Mouse (Mus musculus): ENCODE results near the gene Speer4c. TPM values are rescaled to one million over a fixed set of nuclear protein-coding genes. Genes with fewer than 3 reads are reported as not detected.
"Not testable (repeated sequence)": the region's sequence is repeated elsewhere in the genome, so short reads cannot be mapped to it uniquely, and the experiment has no call there.

Gene Speer4c
- polyA plus RNA-seq, 1 experiment from 2014 or later = not detected

GRCm38 (mm10) chr5:15678907-15679306, 35.2 kb downstream of the Speer4c start:
- H3K9ac ChIP-seq; H3K4me2 ChIP-seq; H3K27me3 ChIP-seq (replicated peaks); ATAC-seq (replicated peaks); H3K4me3 ChIP-seq; H3K27ac ChIP-seq; H3K36me3 ChIP-seq (replicated peaks); H3K4me1 ChIP-seq: not testable (repeated sequence)
- H3K9me3 ChIP-seq = peaks cover 10% of the 10 kb centered on the region
- WGBS = 73% methylated on average over 2 of the region's 2 CpGs

DNA sequence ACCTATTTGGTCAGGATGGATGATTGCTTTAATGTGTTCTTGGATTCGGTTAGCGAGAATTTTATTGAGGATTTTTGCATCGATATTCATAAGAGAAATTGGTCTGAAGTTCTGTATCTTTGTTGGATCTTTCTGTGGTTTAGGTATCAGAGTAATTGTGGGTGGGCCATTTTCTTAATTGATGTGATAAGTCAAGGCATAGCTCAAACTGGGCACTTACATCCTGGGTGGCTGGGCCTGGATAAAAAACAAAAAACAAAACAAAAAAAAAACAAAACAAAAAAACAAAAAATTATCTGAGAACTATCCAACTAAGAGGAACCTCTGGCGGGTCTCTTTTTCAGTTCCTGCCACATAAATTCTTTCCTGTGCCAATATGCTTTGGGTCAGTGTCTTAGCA, 36.3 kb downstream of the Speer4c start:
- H3K9ac ChIP-seq; H3K27ac ChIP-seq; H3K27me3 ChIP-seq (replicated peaks); H3K4me3 ChIP-seq; H3K4me2 ChIP-seq; H3K36me3 ChIP-seq (replicated peaks); H3K4me1 ChIP-seq: not testable (repeated sequence)
- peak; percentile 72; the same call in 1 of the 2 replicates for ATAC-seq (replicated peaks)
- H3K9me3 ChIP-seq = peaks cover 18% of the 10 kb centered on the region
- 88% methylated on average over 4 of the region's 4 CpGs for WGBS

DNA sequence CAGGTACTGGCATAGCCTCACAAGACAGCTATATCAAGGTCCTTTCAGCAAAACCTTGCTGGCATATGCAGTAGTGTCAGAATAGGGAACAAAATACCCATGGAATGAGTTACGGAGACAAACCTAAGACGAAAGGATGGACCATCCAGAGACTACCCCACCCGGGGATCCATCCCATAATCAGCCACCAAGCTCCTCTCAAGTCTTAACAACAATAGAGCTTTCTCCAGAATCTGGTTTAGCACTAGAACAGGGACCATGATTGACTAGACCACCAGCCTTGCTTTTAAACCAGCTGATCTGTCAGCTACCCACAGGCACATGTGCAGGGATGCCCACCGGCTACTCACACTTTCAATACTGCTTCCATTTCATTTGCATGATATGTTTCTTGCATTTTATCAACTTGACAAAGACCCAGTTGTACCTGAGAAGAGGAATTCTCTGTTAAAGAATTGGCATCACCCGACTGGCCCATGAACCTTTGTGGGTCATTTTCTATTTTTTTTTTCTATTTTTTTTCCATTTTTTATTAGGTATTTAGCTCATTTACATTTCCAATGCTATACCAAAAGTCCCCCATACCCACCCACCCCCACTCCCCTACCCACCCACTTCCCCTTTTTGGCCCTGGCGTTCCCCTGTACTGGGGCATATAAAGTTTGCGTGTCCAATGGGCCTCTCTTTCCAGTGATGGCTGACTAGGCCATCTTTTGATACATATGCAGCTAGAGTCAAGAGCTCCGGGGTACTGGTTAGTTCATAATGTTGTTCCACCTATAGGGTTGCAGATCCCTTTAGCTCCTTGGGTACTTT, 39.4 kb downstream of the Speer4c start:
- H3K9me3 ChIP-seq = peaks cover 17% of the 10 kb centered on the region
- H3K4me1 ChIP-seq; H3K9ac ChIP-seq; H3K27me3 ChIP-seq (replicated peaks); H3K4me3 ChIP-seq; H3K4me2 ChIP-seq; H3K36me3 ChIP-seq (replicated peaks); H3K27ac ChIP-seq: not testable (repeated sequence)
- WGBS = 87% methylated on average over 5 of the region's 8 CpGs
- peak; percentile 67 for ATAC-seq (replicated peaks)

DNA sequence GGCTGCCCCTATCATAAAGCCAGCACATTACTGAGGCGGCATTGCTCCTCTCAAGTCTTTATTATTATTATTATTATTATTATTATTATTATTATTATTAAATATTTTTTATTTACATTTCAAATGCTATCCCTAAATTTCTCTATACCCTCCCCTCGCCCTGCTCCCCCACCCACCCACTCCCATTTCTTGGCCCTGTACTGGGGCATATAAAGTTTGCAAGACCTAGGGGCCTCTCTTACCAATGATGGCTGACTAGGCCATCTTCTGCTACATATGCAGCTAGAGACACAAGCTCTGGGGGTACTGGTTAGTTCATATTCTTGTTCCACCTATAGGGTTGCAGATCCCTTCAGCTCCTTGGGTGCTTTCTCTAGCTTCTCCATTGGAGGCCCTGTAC, 40.1 kb downstream of the Speer4c start:
- not testable (repeated sequence) for H3K9ac ChIP-seq; ATAC-seq (replicated peaks); H3K4me1 ChIP-seq; H3K4me3 ChIP-seq; H3K27me3 ChIP-seq (replicated peaks); H3K36me3 ChIP-seq (replicated peaks); H3K27ac ChIP-seq; H3K4me2 ChIP-seq
- WGBS = 72% methylated on average over 2 of the region's 2 CpGs
- peaks cover 13% of the 10 kb centered on the region for H3K9me3 ChIP-seq

- H3K9ac ChIP-seq; H3K4me2 ChIP-seq; H3K36me3 ChIP-seq (replicated peaks); H3K27ac ChIP-seq; ATAC-seq (replicated peaks); H3K4me3 ChIP-seq; H3K4me1 ChIP-seq; H3K27me3 ChIP-seq (replicated peaks): not testable (repeated sequence)
- H3K9me3 ChIP-seq = peaks cover 11% of the 10 kb centered on the region
- WGBS = 88% methylated on average over 18 of the region's 18 CpGs
Observed at GRCm38 (mm10) chr5:15670789-15671188, 43.3 kb downstream of the Speer4c start.

DNA sequence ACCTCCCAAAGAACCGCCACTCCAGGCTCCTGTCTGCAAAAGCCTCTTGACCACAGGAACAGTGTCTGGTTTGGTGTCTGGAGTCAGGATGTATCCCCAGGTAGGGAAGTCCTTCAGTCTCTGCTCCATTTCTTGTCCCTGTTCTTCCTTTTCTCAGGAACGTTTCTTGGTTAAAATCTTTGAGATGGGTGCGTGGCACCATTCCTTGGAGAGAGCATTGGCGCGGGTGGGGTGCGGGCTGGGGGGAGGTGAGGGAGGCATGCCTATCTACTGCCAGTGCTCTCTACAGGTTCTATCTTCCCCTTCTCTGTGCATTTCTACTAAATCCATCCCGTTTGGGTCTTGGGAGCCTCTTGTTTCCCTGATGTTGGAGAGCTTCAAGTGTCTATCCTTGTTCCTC, 50.2 kb downstream of the Speer4c start:
- H3K27ac ChIP-seq; H3K9me3 ChIP-seq; H3K27me3 ChIP-seq (replicated peaks); H3K4me1 ChIP-seq; H3K4me3 ChIP-seq; H3K36me3 ChIP-seq (replicated peaks); H3K4me2 ChIP-seq; H3K9ac ChIP-seq; ATAC-seq (replicated peaks): not testable (repeated sequence)
- 73% methylated on average over 7 of the region's 7 CpGs for WGBS

Other genes with a start within 250 kb of the Speer4c start
- not detected in 2 replicates for gene Gm21149, start 237.7 kb downstream of the Speer4c start, polyA plus RNA-seq (2015; fragmentation: Nextera tagmentation; extraction: Ambion mirVana)
- gene Gm21190, start 185.0 kb downstream of the Speer4c start, polyA plus RNA-seq (2015; fragmentation: Nextera tagmentation; extraction: Ambion mirVana) = not detected in 2 replicates
- gene Gm21083, start 136.9 kb downstream of the Speer4c start, polyA plus RNA-seq (2015; fragmentation: Nextera tagmentation; extraction: Ambion mirVana) = not detected in 2 replicates
- gene Speer4d, start 95.2 kb downstream of the Speer4c start, polyA plus RNA-seq (2015; fragmentation: Nextera tagmentation; extraction: Ambion mirVana) = not detected in 2 replicates
- gene 4930572O03Rik, start 57.2 kb downstream of the Speer4c start, polyA plus RNA-seq (2015; fragmentation: Nextera tagmentation; extraction: Ambion mirVana) = not detected in 2 replicates
- gene Cacna2d1, start 220.4 kb upstream of the Speer4c start, polyA plus RNA-seq (2015; fragmentation: Nextera tagmentation; extraction: Ambion mirVana) = 37.0 and 40.5 TPM in 2 replicates

Measured in midbrain, embryonic 15.5 days (tissue).